8 mouse cellular contexts compared by ENCODE assay signal in genomic region chr11:77347273-77347672, GRCm38 (mm10).
A peak's percentile ranks its signal among the peaks of the same experiment; 100 is the strongest.
DNase-seq lines count a peak whose midpoint lies in the region; ATAC-seq and TF ChIP-seq lines count a peak whose summit lies in the region.
"Had no signal": no experiment of that assay in that cellular context is flagged by ENCODE, and none has a peak within 500 bp of the region (broad histone marks: within the 10 kb centered on the region; RNA-seq: fewer than 3 reads in every experiment).

No protein-coding gene starts in this region.

- H3K27ac ChIP-seq in heart, embryonic 14.5 days (replicated peaks in 1 of 2; ENCODE audit: control insufficient read depth in 1 of 2, insufficient read depth in 1 of 2, low read depth in 2 of 2, low read length in 2 of 2): no peak overlapping the region
- H3K27ac ChIP-seq in midbrain, embryonic 13.5 days: no peak overlapping the region
- H3K27ac ChIP-seq in midbrain, embryonic 15.5 days: no peak overlapping the region

- H3K9ac ChIP-seq in heart, embryonic 14.5 days (ENCODE audit: low read length): peak overlapping the region; percentile 95; the same call in 1 of the 2 replicates
- no peak overlapping the region for H3K9ac ChIP-seq in midbrain, embryonic 13.5 days (replicated peaks)
- no peak overlapping the region for H3K9ac ChIP-seq in midbrain, embryonic 15.5 days

- no peak overlapping the region for H3ac ChIP-seq in myocyte (ENCODE audit: control insufficient read depth, insufficient read length)

- no peak for ATAC-seq in heart, embryonic 14.5 days (ENCODE audit: insufficient number of reproducible peaks, insufficient read depth, low FRiP score, low read depth)
- no peak for ATAC-seq in midbrain, embryonic 13.5 days
- ATAC-seq in midbrain, embryonic 15.5 days (replicated peaks): no peak

- no peaks in the 10 kb centered on the region for H3K36me3 ChIP-seq in heart, embryonic 14.5 days (ENCODE audit: control insufficient read depth, insufficient read depth, low read length)
- no peaks in the 10 kb centered on the region for H3K36me3 ChIP-seq in midbrain, embryonic 13.5 days
- H3K36me3 ChIP-seq in midbrain, embryonic 15.5 days (replicated peaks): no peaks in the 10 kb centered on the region
- H3K36me3 ChIP-seq in myocyte (ENCODE audit: control insufficient read depth, insufficient read depth): no peaks in the 10 kb centered on the region

- TF ChIP-seq POLR2A in myocyte (IDR thresholded peaks at IDR 0.05; ENCODE audit: insufficient read length, low read depth): no peak

- no peak overlapping the region for H3K4me3 ChIP-seq in heart, embryonic 14.5 days (ENCODE audit: control insufficient read depth in 1 of 2, insufficient read depth in 1 of 2, low read depth in 1 of 2, low read length in 2 of 2)
- no peak overlapping the region for H3K4me3 ChIP-seq in midbrain, embryonic 13.5 days (replicated peaks)
- no peak overlapping the region for H3K4me3 ChIP-seq in midbrain, embryonic 15.5 days
- H3K4me3 ChIP-seq in myocyte: peak overlapping the region; percentile 51

- no peaks in the 10 kb centered on the region for H3K9me3 ChIP-seq in heart, embryonic 14.5 days (ENCODE audit: control insufficient read depth, low read length)
- H3K9me3 ChIP-seq in midbrain, embryonic 13.5 days: no peaks in the 10 kb centered on the region
- H3K9me3 ChIP-seq in midbrain, embryonic 15.5 days: no peaks in the 10 kb centered on the region

- no peak for DNase-seq in heart, postnatal 36 days
- DNase-seq in induced T-regulatory cell, adult 2 months (ENCODE audit: low read depth): peak; percentile 40
- DNase-seq in cerebellum, adult 11-12 months: no peak

- H3K27me3 ChIP-seq in heart, embryonic 14.5 days (ENCODE audit: control insufficient read depth, insufficient read depth, low read length): no peaks in the 10 kb centered on the region
- 0 out of 2 replicates have a peak, but pooled peaks cover 12% of the 10 kb centered on the region for H3K27me3 ChIP-seq in midbrain, embryonic 13.5 days
- H3K27me3 ChIP-seq in midbrain, embryonic 15.5 days (replicated peaks): no peaks in the 10 kb centered on the region
- H3K27me3 ChIP-seq in myocyte (ENCODE audit: control insufficient read depth, insufficient read depth, insufficient read length): no peaks in the 10 kb centered on the region
- H3K27me3 ChIP-seq: Patski had no signal

- H3K79me2 ChIP-seq in myocyte (ENCODE audit: control insufficient read depth, insufficient read depth): peaks cover 3% of the 10 kb centered on the region

- H3K4me2 ChIP-seq in heart, embryonic 14.5 days (ENCODE audit: low read length): peak overlapping the region; percentile 68
- H3K4me2 ChIP-seq in midbrain, embryonic 13.5 days (replicated peaks): 0 out of 2 replicates have a peak overlapping the region, but pooled peaks have one; percentile 6
- H3K4me2 ChIP-seq in midbrain, embryonic 15.5 days: no peak overlapping the region; the same call in 1 of the 2 replicates
- H3K4me2 ChIP-seq in myocyte (ENCODE audit: low read depth): peak overlapping the region; percentile 65

- 74% methylated on average over 4 of the region's 4 CpGs for WGBS in heart, embryonic 14.5 days
- WGBS in midbrain, embryonic 13.5 days: 76% methylated on average over 4 of the region's 4 CpGs
- 76% methylated on average over 4 of the region's 4 CpGs for WGBS in midbrain, embryonic 15.5 days

- H3K4me1 ChIP-seq in heart, embryonic 14.5 days (ENCODE audit: control insufficient read depth in 2 of 2, insufficient read depth in 2 of 2, low read length in 2 of 2): peaks cover 3 to 14% of the 10 kb centered on the region in 2 experiments; a peak in 3 of 4 replicates
- peaks cover 14% of the 10 kb centered on the region for H3K4me1 ChIP-seq in midbrain, embryonic 13.5 days (replicated peaks)
- peaks cover 12% of the 10 kb centered on the region for H3K4me1 ChIP-seq in midbrain, embryonic 15.5 days

- intact Hi-C loops in heart, postnatal 36 days (cut with DNase I): loop anchor here (5.0 kb wide), 2 partner anchors 40 to 75 kb away; no protein-coding TSS in a partner anchor

TF ChIP-seq in myocyte, 11 proteins besides CTCF, POLR2A, EP300 and RAD21:
- TF ChIP-seq REST (IDR thresholded peaks at IDR 0.05; ENCODE audit: insufficient read depth, insufficient read length) (no peak), TCF12 (IDR thresholded peaks at IDR 0.05; ENCODE audit: insufficient read depth, poor library complexity, severe bottlenecking) (no peak), E2F4 (IDR thresholded peaks at IDR 0.05; ENCODE audit: insufficient read depth) (no peak), MAX (IDR thresholded peaks at IDR 0.05; ENCODE audit: low read depth) (no peak), TCF3 (IDR thresholded peaks at IDR 0.05; ENCODE audit: insufficient read length, low read depth) (no peak), MYOD1 (IDR thresholded peaks at IDR 0.05; ENCODE audit: control insufficient read depth in 1 of 3, insufficient read length in 2 of 3, low read depth in 2 of 3) (no peak), SRF (IDR thresholded peaks at IDR 0.05; ENCODE audit: control insufficient read depth, insufficient read length, low read depth) (no peak), USF1 (IDR thresholded peaks at IDR 0.05; ENCODE audit: low read depth) (no peak), MYOG (IDR thresholded peaks at IDR 0.05; ENCODE audit: control insufficient read depth in 1 of 3, insufficient read depth in 1 of 3, insufficient read length in 2 of 3, low read depth in 2 of 3) (no peak), POLR2AphosphoS2 (IDR thresholded peaks at IDR 0.05; ENCODE audit: insufficient read length, low read depth) (no peak)
